Mouse (Mus musculus) gastrocnemius, postnatal 4 days (tissue): ENCODE data around the gene Aox3. TPM values are rescaled to one million over a fixed set of nuclear protein-coding genes. Genes with fewer than 3 reads are reported as not detected.
A peak's percentile ranks its signal among the peaks of the same experiment; 100 is the strongest.

Experiments
- DNase-seq, 2 experiments: peaks; one replicate each; pipeline ENCODE4 v3.0.0; 2021 to 2022; ENCODE audit warnings: low spot score in 2 of 2, mixed read lengths in 2 of 2
- long read RNA-seq, 2 experiments: library from polyadenylated mRNA; stranded (forward); transcript quantifications; one replicate each; pipeline ENCODE4 v2.0.0; 2021
- total RNA-seq, 2 experiments: library from RNA; stranded (reverse); gene quantifications; 2 replicates each; pipeline ENCODE4 v1.2.3; 2021

Aox3 gene
- total RNA-seq: under 1 TPM; 0.21 to 0.69 TPM
- long read RNA-seq, experiment 1: 0 reads
- long read RNA-seq, experiment 2: 0 reads

DNA sequence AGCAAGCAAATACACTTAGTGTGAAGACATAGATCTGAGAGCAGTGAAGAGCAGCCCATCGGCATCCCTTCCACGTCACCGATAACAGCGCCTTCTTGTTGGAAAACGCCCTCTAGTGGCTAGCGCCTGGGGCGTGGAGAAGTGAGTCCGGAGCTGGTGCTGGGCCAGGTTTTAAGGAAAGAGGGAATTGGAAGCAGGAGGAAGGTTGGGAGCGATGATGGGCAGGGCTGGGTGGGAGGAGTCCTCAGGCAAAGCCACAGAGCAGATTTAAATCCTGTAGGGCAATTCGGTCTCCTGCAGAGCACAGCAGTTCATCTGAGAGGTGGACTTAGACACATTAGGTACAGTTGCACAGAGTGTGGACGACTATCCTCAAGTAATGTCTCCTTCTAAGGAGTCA is at the start of gene Aox3:
Aox3 (plus strand) TSS at position 251 of the 400 bp plus-strand sequence.
- DNase-seq: peak; percentile 71 to 84

DNA sequence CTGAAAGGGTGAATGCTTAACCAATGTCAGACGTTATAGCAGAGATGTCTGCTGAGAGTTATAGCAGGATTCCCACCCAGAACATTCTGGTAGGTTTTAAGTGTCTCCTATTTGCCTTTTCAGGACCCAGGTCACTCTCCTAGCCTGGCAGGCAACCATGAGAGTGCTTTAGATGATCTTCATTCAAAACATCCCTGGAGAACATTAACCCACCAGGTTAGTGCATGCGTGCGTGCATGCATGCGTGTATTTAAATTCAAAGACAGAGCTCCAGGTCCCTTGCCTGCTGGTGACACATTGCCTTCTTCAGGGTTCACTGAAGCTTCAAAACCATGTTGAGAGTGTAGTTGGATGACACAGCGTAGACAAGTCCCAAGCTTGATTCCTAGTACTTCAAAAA is 47.8 kb upstream of the Aox3 start:
- DNase-seq: no peak

DNA sequence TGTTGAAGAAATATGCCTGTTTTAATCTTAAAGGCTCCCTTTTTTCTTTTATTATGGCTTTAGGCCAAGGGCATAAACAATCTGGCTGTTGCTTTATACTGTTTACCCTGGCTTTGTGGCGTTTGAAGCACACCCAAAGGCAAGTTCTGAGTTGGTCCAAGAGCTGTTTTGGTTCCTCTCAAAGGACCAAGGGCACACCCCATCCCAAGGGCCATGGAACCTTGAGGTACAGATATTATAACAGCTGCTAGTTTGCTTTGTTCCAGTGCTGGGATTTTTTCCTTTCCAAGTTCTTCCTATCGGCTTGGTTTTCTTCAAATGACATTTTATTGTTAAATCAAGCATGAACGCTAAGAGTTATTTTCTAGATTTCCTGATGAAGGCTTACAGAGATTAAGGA is 47.3 kb upstream of the Aox3 start:
- DNase-seq: no peak

DNA sequence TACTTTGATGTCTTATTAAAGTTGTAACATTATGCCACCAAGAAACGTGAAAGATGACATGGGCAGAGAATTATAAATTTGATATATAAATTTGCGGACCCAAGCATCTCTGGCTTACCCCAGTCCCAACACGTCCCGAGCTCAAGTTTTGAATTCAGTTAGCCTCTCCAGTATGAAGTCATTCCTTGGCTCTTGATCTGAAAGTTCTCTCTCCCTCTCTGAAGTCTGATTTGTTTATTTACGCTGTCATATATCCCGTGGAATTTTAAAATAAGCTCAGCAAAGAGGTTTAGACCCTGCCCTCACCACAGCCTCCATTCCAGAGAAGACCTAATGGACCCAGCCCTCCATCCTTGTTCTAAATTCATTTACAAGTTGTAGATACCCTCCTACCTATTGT is 43.7 kb upstream of the Aox3 start:
- no peak for DNase-seq

DNA sequence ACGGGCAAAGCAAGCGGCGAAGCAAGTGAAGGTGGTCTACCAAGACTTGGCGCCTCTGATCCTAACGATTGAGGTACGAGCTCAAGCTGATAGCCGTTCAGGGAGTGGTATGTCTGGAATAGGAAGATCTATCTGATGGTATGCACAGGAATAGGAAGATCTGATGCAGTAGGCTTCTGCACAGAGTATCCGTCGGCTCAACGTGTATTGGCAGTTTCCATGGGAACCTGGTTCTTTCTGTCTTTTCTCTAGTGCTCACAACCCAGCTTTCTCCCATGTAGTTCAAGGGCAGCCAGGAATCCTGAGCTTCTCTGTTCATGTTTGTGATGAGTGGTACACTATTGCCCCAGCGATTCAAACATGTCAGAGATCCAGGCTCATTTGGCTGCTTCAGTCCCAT is 42.8 kb upstream of the Aox3 start:
- no peak for DNase-seq

DNA sequence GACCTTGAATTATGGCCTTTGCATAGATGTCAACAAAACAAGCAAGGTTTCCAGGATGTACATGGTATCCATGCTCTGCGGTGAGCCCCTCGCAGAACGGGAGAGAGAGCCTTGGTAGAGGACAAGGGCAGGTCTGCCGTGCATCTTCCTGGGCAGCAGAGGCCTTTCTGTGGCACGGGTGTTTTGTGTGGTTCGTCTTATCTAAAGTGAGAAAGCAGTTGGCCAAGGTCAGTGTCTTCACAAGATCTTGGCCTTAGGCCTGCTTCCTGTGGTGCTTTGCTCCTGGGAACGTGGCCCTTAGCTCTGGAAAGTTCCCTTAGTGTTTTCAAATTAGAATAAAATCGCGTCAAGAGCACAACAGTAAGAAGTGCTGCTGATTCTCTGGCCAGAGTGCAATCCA is 41.9 kb upstream of the Aox3 start:
- no peak for DNase-seq

DNA sequence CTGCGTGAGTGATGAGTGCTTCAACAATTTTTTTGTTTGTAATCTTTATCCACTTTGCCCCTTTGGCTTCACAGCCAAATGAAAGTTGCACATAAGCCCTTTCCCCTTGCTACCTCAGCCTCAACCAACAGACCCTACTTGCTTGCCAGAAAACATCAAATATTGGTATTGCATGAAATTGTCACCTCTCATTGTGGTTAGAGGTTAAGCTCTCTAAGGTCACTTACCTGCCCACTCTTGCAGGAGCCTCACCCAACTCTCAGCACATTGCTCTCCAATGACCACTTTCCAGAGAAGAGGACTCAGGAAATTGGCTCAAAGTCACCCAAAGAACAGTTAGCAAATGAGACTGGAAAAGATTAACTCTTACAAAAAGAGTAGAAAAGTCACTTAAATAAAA is 41.4 kb upstream of the Aox3 start:
- no peak for DNase-seq

DNA sequence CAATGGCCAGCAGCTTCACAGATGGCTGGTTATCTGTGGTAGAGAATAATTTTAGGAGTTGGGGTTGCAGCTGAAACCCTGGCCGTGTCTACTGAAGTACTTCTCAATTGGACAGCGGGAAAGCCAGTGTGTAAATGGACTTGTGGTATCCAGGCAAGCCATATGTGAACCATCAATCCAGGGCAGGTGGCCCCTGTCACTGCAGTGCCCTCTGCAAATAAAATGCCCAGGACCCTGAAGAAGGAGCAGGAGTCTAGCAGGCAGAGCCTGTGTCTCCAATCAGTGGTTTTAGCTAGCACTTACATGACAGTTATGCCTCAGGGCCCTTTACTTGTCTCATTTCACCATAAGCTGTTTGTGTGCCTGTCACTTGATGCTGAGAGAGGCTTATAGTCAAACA is 40.5 kb upstream of the Aox3 start:
- DNase-seq: no peak

DNA sequence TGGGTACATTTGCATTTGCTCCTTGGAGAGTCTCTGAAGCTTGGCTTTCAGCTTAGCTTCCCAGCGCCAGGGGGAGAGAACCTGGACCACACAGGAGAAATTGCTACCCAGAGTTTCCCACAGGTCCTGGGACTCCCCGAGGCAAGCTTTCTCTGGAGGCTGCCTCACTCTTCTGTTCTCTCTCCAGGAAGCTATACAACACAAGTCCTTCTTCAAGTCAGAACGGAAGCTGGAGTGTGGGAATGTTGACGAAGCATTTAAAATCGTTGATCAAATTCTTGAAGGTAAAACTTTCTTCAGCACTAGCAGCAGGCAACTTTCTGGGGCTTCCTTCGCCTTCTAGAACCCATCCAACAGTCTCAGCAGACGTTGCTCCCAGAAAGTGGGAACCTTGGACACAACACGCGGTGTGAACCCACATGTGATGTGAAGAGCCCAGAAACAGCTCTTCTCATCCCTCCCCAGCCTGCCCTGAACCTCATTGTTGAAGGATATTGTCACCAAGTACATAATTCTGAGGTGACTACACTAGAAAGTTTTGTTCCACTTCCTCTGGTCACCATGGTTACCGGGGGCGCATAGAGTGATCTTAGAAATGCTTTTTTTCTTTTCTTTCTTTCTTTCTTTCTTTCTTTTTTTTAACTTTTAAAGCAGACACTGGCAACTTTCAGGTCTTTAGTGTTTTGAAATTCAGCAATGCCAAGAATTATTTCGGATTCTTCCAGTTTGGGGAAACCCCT is 39.8 kb upstream of the Aox3 start:
- DNase-seq: no peak

DNA sequence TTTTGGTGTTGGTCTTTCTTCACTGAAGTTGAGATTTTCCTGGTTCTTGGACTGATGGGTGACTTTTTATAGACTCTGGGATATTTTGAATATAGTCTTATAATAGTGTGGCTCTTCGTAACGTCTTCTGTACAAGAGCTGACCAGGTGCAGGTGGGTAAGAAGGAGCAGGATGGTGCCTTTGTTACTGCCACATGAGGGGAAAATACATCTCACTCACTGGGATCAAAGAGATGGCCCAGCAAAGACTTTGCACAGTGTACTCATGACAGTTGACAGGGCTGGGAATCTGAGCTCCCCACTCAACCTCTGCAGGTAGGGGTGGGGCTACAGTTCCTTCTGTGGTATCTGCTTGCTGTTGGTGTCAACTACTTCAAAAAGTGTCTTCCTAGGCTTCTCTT is 38.7 kb upstream of the Aox3 start:
- no peak for DNase-seq

DNA sequence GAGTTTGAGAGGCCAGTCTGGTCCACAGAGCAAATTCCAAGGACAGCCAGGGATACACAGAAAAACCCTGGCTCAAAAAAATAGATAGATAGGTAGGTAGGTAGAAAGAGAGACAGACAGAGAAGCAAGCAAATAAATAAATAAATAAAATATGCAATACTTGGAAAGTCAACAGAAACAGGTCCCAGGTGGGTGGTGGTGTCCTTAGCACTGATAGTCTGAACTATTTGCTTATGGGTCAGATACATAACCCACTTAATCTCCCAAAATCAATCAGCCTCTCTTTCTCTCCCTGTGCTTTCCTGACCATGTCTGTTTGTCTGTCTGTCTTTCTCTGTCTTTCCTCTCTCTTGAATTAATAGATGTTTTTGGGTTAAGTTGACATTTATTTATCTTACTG is 35.0 kb upstream of the Aox3 start:
- no peak for DNase-seq

DNA sequence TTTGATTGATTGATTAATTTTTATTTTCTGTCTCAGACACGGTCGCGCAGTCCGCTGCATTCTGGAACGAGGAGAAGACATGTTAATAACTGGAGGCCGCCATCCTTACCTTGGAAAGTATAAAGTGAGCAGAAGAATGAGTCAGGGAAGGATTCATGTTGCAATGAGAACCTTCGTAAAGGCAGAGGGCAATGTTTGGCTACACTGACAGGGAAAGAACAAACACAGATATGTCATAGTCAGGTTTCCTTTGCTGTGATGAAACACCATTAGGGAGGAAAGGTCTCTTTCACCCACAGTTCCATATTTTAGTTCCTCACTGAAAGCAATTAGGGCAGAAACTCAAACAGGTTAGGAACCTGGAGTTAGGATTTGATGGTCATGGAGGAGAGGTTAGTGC is 34.5 kb upstream of the Aox3 start:
- no peak for DNase-seq

DNA sequence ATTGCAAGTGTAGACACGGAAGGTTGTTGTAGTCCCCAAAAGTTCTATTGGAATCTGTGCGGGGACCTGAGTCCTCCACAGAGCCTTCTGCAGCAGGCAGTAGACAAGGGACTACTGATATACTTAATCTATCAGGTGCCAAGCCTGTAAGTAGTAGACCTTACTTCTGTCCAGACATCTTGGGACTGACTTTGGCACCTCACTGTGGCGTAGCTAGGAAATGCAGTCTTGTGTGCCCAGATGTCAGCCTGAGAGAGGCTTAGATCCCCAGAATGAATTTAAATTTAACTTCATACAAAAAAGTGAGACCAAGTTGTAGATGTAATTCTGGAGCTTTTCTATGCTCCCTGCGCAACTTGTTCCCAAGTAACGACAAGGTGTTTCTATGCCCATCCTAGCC is 33.2 kb upstream of the Aox3 start:
- no peak for DNase-seq

DNA sequence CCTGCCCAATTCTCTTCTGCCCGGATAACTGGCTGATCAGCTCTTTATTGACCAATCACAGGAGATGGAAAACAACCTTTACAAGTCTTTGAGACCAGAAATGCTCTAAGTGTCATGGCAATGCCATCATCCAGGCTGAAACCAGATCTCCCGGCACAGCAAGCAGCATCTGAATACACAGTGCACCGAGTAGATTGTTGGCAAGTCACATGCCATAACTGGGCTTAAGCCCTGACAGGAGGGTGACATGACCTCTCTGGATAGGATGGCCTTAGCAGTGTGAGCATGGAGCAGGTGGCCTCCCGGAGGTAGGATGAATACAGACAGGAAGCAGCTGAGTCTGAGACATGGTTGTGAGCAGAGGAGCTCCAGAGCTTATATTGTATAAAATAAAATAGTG is 32.5 kb upstream of the Aox3 start:
- DNase-seq: no peak

DNA sequence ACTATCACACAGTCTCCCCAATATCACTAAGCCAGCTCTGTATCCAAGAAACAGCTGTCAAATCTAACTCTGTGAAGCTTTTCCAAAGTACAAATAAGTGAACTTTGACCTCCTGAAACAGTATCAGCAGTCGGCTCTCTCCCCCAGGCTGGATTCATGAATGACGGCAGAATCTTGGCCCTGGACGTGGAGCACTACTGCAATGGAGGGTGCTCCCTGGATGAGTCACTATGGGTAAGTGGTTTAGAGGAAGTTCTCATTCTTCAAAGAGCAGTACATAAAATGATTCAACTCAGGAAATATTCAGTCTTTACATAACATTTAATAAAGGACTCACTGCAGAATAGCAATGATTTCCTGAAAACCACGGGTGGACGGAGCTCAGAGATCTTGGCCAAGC is 31.6 kb upstream of the Aox3 start:
- DNase-seq: no peak

DNA sequence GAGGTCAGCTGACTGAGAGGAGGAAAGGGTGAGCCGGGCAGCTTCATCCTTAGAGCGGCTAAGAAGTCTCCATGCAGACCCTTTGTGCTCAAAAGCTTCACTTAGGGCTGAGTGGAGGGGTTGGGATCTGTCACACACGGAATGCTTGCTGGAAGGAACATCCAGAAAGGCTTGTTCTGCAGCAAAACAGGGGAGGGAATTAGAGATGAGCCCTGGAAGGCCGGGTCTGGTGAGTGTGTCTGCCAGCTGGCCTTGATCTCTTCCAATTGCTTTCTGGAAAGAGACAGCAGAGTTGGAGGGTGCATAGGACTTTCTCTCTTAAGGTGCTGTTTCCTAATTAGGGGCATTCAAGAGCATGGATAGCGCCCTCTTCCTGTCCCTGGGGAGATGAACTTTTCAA is 23.6 kb upstream of the Aox3 start:
- DNase-seq: peak; percentile 21 to 39

DNA sequence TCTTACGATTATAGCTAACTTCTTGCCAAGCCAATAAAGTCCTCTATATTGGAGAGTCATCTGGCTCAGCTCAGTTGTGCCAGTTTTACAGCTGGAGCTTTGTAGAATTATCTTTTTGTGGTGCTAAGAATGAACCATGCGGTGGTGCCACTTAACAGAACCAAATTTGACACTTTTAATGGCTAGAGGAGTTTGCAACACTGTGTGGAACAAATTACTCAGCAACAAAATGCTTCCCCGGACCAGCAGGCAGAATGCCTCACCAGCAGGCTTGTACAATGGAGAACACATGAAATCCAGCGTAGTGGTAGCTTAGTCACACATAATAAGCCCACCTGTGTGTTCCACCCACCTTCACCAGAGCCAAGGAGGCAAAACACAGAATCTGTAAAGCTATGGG is 22.7 kb upstream of the Aox3 start:
- no peak for DNase-seq

DNA sequence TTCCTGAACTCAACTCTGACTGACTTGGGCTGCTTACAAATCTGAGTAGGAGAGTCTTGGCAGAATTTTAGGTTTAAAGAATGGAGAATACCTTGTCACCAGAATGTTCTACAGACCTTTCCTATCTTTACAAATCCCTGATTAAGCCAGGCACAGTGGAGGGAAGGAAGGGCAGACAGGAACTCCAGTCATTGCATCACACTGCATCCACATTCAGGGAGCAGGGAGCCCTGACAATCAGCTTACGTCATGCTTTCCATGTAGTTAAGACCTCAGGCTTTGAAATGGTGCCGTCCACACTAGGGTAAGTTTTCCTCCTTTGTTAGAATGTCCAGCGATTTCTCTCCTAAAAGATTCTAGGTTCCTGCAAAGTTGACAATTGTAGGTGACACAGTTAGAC is 21.7 kb upstream of the Aox3 start:
- DNase-seq: no peak

DNA sequence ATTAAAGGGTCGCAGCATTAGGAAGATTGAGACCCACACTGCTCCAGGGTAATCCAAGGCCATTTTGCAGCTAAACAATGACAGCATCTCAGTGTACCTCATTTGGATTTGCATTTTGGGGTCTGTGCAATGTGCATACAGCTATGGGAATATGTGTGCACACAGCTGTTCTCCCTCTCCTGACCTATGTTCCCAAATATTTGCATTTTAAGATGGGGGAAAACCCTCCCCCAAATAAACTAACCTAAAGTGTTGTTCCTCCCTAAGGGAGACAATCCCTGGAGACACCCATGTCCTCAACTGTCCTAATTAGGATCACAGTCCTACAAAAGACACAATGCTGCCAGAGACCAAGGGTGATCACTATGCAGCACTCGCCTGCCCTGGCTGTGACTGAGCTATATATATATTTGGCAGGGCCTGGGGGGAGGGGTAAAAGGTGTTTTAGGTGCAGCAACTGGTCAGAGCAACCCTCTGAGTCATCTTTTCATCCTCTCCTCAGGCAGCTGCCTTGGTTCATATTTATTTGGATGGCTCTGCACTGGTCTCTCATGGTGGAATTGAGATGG is 20.9 kb upstream of the Aox3 start:
- no peak for DNase-seq

DNA sequence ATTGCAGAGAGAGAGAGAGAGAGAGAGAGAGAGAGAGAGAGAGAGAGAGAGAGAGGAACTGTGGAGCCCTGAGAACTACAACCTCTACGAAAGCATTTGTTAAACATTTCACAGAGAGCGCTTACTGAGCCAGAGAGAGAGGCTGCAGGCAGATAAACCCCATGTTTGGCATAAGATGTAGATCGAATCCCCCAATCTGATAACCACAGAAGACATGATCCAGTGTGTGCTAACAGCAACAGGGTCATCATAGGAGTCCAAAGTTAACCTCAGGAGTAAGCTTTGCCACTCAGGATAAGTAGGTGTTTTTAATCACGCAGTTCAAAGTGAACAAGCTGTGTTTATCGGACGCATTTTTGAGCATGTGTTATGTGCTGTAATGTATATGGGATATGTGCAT is 15.6 kb upstream of the Aox3 start:
- no peak for DNase-seq

DNA sequence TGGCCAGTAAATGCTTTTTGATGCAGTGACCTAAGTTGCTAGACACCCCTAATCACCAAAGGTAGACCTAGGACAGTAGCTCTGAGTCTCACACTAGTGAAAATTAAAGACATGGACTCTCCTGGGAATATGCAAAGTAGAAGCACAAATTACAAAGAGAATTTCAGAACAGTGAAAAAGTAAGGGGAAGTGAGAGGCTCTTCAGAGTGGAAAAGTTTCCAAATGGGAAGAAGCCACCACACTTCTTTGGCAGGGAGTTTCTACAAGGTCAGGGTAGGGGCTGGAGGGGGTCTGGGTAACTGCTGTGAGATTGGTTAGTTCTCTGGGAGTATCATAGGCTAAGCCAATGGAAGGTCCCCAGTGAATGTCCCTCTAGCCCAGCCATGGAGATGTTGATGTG is 13.8 kb upstream of the Aox3 start:
- no peak for DNase-seq

DNA sequence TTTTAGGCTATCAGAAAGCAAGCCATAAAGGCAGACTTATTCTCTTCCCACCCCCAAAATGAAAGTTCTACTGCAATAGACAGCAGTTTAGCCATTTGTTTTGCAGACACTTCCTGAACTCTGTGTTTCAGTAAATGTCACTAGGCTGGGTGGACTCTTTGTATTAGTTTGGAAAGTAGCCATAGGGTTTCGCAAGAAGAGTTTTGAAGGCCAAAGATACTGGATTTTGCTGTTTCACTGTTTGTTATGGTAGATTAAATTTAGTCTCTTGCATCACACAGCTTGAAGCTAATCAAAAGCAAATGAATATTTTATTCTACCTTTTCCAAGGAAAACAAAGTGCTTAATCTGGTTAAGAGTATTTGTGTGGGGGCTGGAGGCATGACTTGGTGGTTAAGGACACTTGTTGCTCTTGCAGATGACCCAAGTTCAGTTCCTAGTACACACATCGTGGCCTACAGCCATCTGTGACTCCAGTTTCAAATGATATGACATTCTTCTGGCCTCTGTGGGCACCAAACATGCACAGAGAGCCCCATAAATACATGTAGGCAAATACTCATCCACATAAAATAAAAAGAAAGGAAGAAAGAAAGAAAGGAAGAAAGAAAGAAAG is 11.3 kb upstream of the Aox3 start:
- no peak for DNase-seq

DNA sequence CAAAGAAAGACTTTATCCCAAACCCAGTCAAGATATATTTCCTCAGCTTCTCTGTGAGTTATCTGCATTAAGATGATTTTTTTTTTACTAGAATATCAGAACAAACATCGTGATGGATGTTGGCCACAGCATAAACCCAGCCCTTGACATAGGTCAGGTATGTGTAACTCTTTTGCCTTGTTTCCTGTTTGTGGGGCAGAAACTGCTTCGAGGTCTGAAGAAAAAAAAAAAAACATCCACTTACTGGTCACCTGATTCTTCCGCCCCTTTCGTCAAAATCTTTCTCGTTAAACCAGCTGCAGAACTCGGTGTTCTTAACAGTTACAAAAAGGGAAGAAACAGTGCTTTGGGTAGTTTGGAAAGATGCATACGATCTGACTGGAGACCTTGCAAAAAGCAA is 10.4 kb upstream of the Aox3 start:
- no peak for DNase-seq
